Mouse (Mus musculus) erythroblast, embryonic 14.5 days (primary cell): ENCODE data around the gene 1700019N19Rik. TPM values are rescaled to one million over a fixed set of nuclear protein-coding genes. Genes with fewer than 3 reads are reported as not detected.

ENCODE experiments used
- H3K27me3 ChIP-seq: 2 replicates; pipeline ENCODE4 v1.6.1; 2012; ENCODE audit warnings: inconsistent platforms; ENCODE audit not compliant: control insufficient read depth
- H3K36me3 ChIP-seq: 2 replicates; pipeline ENCODE4 v1.6.1; 2012; ENCODE audit warnings: mild to moderate bottlenecking, inconsistent platforms; ENCODE audit not compliant: control insufficient read depth
- H3K4me1 ChIP-seq: 2 replicates; pipeline ENCODE4 v1.6.1; 2012; ENCODE audit warnings: inconsistent platforms; ENCODE audit not compliant: control insufficient read depth
- H3K4me3 ChIP-seq: replicated peaks from 2 replicates; pipeline ENCODE3; 2012; ENCODE audit warnings: moderate library complexity, mild to moderate bottlenecking, inconsistent platforms
- H3K9me3 ChIP-seq: 2 replicates; pipeline ENCODE4 v1.6.1; 2012; ENCODE audit warnings: low read length, inconsistent platforms, mixed read lengths; ENCODE audit not compliant: control insufficient read depth
- GATA1 ChIP-seq: IDR thresholded peaks from 2 replicates; pipeline ENCODE4 v1.6.1; 2012; ENCODE audit warnings: low read length, inconsistent platforms, mixed read lengths
- TAL1 ChIP-seq: IDR thresholded peaks from 3 replicates; pipeline ENCODE4 v1.6.1; 2012; ENCODE audit warnings: low read length, inconsistent platforms, mixed read lengths
- polyA plus RNA-seq: library from polyadenylated mRNA; stranded (reverse); fragments of >175 nt; gene quantifications from 2 replicates; pipeline ENCODE4 v1.2.3, GENCODE M21; 2012

Gene 1700019N19Rik
- polyA plus RNA-seq, 1 experiment, result not detected

GRCm38 (mm10) chr19:58830182-58830581 is 35.9 kb upstream of the 1700019N19Rik start:
- no peaks in the 10 kb centered on the region for H3K9me3 ChIP-seq
- no peak overlapping the region for H3K4me3 ChIP-seq
- TF ChIP-seq GATA1, result no peak
- TF ChIP-seq TAL1, result no peak
- no peaks in the 10 kb centered on the region for H3K4me1 ChIP-seq
- no peaks in the 10 kb centered on the region for H3K27me3 ChIP-seq
- H3K36me3 ChIP-seq, result no peaks in the 10 kb centered on the region

- H3K4me1 ChIP-seq, result no peaks in the 10 kb centered on the region
These were observed 35.3 kb upstream of the 1700019N19Rik start for GRCm38 (mm10) chr19:58829575-58829974.

GRCm38 (mm10) chr19:58827656-58828055 is 33.4 kb upstream of the 1700019N19Rik start:
- no peaks in the 10 kb centered on the region for H3K9me3 ChIP-seq
- TF ChIP-seq TAL1 (no peak), GATA1 (no peak)
- no peak overlapping the region for H3K4me3 ChIP-seq
- no peaks in the 10 kb centered on the region for H3K4me1 ChIP-seq
- H3K27me3 ChIP-seq, result no peaks in the 10 kb centered on the region
- H3K36me3 ChIP-seq, result no peaks in the 10 kb centered on the region

More at GRCm38 (mm10) chr19:58829575-58829974, 35.3 kb upstream of the 1700019N19Rik start:
- no peak overlapping the region for H3K4me3 ChIP-seq
- H3K27me3 ChIP-seq, result no peaks in the 10 kb centered on the region
- no peaks in the 10 kb centered on the region for H3K9me3 ChIP-seq
- H3K36me3 ChIP-seq, result no peaks in the 10 kb centered on the region
- TF ChIP-seq TAL1, result no peak
- no peak for TF ChIP-seq GATA1

GRCm38 (mm10) chr19:58824316-58824715 is 30.1 kb upstream of the 1700019N19Rik start:
- Histone ChIP-seq H3K4me1 (no peaks in the 10 kb centered on the region), H3K27me3 (no peaks in the 10 kb centered on the region), H3K4me3 (no peak overlapping the region), H3K9me3 (no peaks in the 10 kb centered on the region), H3K36me3 (no peaks in the 10 kb centered on the region)
- TF ChIP-seq GATA1, result no peak
- TF ChIP-seq TAL1, result no peak

GRCm38 (mm10) chr19:58823301-58823700 is 29.0 kb upstream of the 1700019N19Rik start:
- no peaks in the 10 kb centered on the region for H3K27me3 ChIP-seq
- TF ChIP-seq GATA1, result no peak
- no peak for TF ChIP-seq TAL1
- H3K4me3 ChIP-seq, result no peak overlapping the region
- no peaks in the 10 kb centered on the region for H3K9me3 ChIP-seq
- no peaks in the 10 kb centered on the region for H3K36me3 ChIP-seq
- no peaks in the 10 kb centered on the region for H3K4me1 ChIP-seq

- H3K27me3 ChIP-seq, result no peaks in the 10 kb centered on the region
- H3K9me3 ChIP-seq, result no peaks in the 10 kb centered on the region
- H3K4me3 ChIP-seq, result no peak overlapping the region
- TF ChIP-seq TAL1 (no peak), GATA1 (no peak)
- no peaks in the 10 kb centered on the region for H3K4me1 ChIP-seq
- H3K36me3 ChIP-seq, result no peaks in the 10 kb centered on the region
These were observed 28.4 kb upstream of the 1700019N19Rik start for GRCm38 (mm10) chr19:58822454-58823200.

GRCm38 (mm10) chr19:58818571-58819415 is 24.5 kb upstream of the 1700019N19Rik start:
- H3K9me3 ChIP-seq, result no peaks in the 10 kb centered on the region
- H3K4me3 ChIP-seq, result no peak overlapping the region
- no peaks in the 10 kb centered on the region for H3K36me3 ChIP-seq
- TF ChIP-seq GATA1 (no peak), TAL1 (no peak)
- no peaks in the 10 kb centered on the region for H3K27me3 ChIP-seq
- no peaks in the 10 kb centered on the region for H3K4me1 ChIP-seq

- Histone ChIP-seq H3K4me3 (no peak overlapping the region), H3K27me3 (no peaks in the 10 kb centered on the region), H3K4me1 (no peaks in the 10 kb centered on the region), H3K9me3 (no peaks in the 10 kb centered on the region), H3K36me3 (no peaks in the 10 kb centered on the region)
- no peak for TF ChIP-seq TAL1
- no peak for TF ChIP-seq GATA1
These were observed 23.1 kb upstream of the 1700019N19Rik start for GRCm38 (mm10) chr19:58817398-58817797.

GRCm38 (mm10) chr19:58816453-58817041 is 22.3 kb upstream of the 1700019N19Rik start:
- no peaks in the 10 kb centered on the region for H3K36me3 ChIP-seq

More at GRCm38 (mm10) chr19:58816453-58817041, 22.3 kb upstream of the 1700019N19Rik start:
- Histone ChIP-seq H3K4me1 (no peaks in the 10 kb centered on the region), H3K4me3 (no peak overlapping the region), H3K27me3 (no peaks in the 10 kb centered on the region), H3K9me3 (no peaks in the 10 kb centered on the region)
- TF ChIP-seq TAL1, result no peak
- no peak for TF ChIP-seq GATA1
